Mouse (Mus musculus): ENCODE results near the gene Carnmt1. TPM values are rescaled to one million over a fixed set of nuclear protein-coding genes. Genes with fewer than 3 reads are reported as not detected.

The Carnmt1 gene
- total RNA-seq, 2 experiments from 2014 or later, result 13.8 to 14.5 TPM

DNA sequence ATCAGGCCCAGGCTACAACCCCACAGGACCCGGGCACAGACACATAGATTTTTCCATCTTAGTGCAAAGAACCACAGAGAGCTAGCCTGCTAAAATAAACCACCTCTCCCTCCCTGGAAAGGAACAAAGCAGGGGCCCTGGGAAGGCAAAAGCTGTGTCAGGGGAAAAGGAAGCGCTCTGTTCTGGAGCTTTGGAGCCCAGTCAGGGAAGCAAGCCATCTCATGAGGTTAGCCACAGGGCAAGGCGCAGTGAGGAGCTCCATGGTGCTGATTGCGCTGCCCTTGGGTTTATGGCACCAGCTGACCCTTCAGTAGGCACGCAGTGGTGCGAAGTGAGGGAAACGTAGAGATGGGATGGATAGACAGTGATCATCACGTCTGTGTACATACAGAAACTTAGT lies 16.2 kb upstream of the Carnmt1 start:
- DNase-seq, result no peak

DNA sequence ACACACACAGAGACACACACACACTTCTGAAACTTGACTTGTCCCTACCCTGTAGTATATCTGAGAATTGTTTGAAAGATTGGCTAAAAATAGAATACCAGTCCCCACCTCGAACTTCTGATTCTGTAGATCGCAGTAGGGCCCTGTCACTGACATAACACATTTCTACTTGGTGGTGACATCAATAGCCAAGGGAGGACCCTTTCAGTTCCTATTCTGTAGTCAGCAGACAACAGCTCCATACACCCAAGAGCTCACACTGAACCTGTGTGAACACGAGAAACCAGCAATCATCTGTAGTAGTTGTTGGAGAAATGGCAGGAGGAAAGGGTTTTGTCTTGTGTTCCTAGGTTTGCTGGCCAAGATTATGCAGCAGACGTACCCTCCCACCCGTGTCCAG lies 15.6 kb upstream of the Carnmt1 start:
- no peak for DNase-seq

DNA sequence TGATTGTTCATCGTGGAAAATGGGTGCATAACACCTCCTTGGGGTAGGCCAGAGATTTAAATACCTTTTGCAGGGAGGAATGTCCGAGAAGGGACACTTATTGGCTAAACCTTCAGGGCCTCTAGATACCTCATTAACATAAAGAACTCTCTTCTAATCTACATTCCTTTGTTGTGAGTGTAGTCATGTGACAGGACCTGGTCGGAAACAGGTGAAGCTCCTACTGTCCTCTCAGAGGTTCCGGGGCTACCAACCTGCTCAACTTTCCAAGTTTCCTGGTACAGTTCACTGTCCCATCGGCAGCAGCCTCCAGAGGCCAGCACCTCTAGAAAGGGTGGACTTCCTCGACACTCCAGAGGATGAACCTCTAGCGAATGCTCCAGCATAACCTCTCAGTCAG lies 14.6 kb upstream of the Carnmt1 start:
- DNase-seq, result no peak

DNA sequence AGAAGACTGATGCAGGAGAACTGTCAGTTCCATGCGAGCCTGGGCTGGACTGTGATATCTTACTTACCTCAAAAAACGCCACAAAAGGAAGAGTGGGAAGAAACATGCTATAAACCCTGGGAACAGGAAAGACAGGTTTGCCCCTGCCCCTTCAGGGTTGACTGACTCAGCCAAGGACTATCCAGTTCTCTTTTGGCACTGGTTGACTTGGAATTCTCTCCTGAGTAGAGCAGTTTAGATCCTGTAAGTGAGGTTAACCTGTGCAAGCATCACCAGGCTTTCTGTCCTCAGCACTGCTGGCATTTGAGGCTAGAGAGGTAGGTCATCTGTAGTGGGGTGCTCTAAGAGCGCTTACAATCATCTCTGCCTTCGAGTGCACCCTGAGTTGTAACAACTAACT lies 12.1 kb upstream of the Carnmt1 start:
- DNase-seq, result no peak

DNA sequence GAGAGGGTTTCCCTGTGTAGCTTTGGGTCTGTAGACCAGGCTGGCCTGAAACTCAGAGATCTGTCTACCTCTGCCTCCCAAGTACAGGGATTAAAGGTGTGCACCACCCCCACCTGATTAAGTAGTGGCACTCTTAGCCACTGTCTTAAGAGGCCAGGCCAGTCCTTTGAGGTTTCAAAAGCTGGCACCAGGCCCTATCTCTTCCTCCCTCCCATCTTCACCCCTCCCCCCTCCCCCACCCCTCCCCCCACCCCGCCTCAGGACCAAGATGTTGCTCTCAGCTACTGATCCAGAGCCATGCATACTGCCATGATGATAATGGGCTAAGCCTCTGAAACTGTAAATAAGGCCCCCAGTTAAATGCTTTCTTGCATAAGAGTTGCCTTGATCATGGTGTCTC lies 11.2 kb upstream of the Carnmt1 start:
- DNase-seq, result no peak

DNA sequence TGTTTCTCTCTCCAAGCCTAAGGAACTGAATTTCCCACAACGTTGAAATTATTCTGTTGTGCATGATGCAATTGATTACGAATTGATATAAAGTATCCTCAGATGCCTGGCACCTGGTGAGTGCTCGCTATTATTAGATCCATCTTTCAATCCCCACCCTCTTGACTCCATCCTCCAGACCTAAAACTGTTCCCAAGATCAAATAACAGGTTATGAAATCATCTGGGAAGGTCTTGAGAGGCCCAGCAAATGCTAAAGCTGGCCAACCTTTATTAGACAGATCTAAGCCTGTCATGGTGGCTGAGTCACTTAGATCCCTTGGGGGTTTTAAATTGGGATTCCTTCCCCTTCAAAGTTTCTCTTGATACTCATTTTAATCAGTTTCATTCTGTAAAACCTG lies 10.1 kb upstream of the Carnmt1 start:
- no peak for DNase-seq

DNA sequence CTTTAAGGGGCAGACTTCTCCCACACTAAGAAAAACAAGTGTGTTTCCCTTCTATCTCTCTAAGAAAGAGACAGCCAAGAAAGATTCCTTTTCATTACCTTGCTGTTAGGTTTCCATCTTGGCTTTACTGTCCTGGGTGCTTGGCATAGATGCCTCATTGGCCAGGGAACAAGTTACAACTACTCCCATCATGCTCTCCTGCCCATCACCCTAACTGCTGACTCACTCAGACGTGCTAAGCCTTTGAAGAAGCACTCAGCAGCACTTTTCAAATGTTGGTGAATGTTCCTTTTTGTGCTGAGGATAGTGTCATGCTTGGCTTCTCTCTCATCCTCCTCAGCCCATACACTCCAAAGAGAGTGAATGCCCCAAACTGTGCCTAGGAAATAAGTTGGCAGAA lies 8.9 kb upstream of the Carnmt1 start:
- DNase-seq, result no peak

DNA sequence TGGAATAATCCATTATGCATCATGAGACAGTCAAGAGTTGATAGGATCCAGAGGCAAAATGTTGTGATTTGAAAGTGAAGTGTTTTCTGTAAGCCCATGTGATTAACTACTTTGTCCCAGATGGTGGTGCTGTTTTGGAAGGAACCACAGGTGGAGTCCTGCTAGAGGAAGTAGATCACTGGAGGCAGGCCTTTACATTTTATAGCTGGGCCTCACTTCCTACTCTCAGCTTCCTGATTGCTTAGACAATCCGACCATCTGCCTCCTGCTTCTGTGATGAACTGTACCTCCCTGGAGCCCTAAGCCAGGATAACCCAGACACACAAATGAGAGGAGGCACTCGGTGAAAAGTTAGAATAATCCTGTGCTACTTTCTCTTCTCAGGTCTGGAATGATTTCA lies 6.7 kb upstream of the Carnmt1 start:
- DNase-seq, result no peak

DNA sequence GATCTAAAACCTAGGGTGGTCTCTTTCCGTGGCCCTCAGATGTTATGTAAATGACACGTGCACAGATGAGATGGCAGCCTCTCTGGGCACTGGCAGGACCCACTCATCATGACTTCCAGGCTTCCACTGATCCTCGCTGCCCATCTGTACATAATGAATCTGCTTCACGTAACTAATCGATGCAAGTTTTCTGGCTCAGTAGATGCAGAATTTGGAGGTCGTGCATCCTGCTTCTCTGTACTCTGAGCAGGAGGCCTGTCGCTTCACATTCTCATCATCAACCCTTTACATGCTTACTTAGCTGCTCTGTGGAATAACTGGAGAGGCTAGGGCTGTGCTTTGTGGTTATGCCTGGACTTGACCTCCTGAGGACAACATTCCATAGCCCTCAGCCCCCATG lies 3.6 kb upstream of the Carnmt1 start:
- DNase-seq, result no peak

DNA sequence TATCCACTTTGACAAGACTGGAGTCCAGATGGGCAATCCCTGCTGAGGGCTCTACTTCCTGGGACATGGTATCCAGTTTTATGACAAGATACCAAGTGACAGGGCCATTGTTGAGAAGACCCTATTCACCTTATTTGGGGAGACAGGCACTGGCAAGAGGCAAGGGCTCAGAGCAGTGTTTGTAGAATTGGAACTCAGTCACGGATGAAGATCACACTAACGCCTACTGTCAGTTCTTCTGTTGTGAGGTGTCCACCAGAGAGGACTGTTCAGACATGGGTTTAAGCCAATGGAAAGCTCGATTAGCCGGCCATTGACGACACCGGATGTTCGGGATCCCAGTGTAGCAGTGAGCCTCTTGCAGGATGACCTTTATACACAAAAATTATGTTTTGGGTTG lies 1.0 kb upstream of the Carnmt1 start:
- no peak for DNase-seq

DNA sequence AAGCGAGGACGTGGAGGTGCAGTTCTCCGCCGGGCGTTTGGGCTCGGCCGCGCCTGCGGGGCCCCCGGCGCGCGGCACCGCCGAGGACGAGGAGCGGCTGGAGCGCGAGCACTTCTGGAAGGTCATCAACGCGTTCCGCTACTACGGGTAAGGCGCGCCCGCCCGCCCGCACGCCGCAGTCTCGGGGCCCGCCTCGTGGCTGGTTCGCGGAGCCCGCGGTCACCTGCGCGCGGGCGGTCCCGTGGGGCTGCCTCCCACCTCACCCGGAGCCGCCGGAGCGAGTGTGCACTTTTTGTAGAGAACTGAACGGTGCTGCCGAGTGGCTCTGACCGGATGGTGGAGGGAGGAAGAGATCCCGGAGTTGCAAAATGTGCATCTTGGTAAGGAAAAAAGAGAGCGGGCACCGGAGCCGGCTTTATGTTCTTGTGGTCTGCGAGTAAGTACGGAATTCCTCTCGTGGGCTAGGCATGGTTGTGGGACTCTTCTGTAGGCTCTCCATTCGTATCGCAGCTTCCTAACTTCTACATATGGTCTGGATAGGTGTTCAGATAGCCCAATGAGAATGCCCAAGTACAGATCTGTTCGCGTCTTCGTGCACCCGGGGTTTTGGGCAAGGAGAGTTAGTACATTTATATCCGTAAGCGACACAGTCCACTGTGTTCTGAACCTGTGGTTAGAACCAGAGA lies 635 bp downstream of the Carnmt1 start:
- peak; percentile 42 to 44 for DNase-seq

DNA sequence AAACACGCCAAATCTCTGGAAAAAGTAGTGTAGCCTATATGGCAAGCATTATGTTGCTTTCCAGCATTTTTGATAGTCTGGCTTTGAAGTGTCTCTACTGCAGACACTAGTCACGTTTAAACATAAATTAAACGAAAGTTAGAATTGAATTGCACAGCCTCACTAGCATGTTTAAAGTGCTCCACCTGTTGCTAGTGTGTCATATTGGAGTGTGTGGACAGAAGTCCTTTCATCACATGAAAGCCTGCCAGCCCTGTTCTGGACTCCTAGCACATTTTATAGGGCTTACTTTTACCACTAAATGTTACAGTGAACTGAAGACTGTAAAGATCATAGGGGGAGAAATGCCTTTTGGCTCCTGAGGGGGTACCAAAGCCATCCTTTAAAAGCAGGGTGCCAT lies 1.9 kb downstream of the Carnmt1 start:
- no peak for DNase-seq

DNA sequence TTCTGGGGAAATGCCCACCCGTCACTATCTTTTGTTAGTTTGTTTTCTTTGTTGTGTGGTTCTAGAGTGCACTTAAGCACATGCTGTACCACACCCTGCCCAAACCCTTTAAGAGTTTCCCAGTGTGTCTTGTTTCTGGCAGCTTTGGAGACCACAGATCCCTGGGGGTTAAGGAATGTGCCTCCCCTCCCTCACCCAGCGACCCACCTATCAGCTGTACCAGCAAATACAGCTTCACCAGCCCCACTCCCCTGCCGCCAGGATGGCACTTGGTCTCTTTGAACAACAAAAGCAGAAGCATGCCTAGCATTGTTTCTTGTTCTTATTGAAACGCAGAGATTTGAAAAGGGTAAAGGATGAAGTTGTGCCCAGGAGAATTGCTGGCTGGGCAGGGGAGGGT lies 2.6 kb downstream of the Carnmt1 start:
- DNase-seq, result no peak

DNA sequence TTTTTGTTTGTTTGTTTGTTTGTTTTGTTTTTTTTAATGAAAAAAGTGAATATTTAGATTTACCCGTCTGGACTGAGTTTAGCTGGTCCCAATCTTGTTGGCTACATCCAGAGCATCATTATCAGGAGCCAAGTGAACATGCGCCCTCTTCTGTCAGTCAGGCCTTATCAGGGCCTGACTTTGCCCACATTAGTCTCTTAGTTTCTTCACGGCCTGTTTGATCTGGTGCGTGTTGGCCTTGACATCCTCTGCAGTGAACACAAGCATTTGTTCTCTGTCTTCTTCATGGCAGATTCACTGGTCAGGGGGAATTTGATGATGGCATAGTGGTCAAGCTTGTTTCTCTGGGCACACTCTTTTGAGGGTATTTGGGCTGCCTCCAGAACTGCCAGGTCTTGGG lies 11.6 kb downstream of the Carnmt1 start:
- DNase-seq, result no peak

DNA sequence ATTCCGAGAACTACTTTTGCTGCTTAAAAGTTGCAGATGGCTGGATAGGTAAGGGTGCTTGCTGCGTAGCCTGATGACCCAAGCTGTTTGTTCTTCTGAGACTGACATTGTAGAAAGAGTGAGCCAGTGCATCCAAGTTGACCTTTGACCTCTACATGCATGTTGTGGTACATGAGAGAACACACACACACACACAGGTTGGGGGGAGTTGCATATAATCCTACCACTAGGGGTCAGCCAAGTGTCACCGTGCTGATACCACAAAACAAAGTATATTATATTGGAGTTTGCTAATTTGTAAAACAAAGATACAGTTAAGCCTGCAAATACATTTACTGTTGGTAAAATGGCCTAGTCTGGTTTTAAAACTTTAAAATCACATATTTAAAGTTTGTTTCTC lies 17.0 kb downstream of the Carnmt1 start:
- no peak for DNase-seq

DNA sequence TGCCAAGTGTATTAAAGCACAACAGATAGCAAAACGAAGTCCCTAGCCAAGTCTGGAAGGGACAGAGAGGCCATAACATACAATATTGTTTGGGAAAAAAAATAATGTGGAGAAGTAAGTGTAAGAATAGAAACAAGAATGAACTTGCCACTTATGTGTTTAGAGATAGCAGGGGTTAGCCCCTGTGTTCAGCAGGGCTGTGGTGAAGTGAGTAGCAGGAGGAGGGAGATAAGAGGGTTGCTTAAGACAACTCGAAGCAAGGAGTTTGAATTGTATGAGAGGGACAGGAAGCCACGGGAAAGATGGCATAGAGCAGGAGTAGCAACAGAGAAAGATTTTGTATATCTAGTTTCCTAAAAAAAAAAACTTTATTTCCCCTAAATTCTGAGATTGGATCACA lies 21.6 kb downstream of the Carnmt1 start:
- no peak for DNase-seq

DNA sequence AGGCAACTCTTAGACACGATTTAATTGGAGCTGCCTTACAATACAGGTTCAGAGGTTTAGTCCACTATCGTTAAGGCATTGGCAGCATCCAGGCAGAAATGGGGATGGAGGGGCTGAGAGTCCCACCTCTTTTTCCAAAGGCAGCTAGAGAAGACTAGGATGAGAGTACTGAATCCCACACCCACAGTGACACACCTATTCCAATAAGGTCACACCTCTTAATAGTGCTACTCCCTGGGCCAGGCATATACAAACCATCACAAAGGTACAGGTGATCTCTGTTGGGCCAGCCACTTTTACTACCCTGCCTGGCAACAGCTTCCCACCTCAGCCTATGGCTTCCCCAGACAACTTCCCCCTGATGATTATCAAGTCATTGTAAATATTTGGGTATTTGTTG lies 22.2 kb downstream of the Carnmt1 start:
- DNase-seq, result no peak

DNA sequence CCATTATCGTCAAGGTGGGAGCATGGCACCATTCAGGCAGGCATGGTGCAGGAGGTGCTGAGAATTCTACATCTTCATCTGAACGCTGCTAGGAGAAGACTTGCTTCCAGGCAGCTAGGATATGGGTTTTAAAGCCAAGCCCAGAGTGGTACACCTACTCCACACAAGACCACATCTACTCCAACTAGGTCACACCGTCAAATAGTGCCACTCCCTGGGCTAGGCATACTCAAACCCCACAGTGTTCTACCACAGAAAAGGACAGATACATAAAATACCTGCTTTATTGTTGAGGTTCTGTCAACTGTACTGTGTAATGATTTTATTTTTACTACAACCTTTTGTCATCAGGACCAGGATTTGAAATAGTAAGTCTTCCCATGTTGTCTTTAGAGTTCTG lies 24.6 kb downstream of the Carnmt1 start:
- no peak for DNase-seq

DNA sequence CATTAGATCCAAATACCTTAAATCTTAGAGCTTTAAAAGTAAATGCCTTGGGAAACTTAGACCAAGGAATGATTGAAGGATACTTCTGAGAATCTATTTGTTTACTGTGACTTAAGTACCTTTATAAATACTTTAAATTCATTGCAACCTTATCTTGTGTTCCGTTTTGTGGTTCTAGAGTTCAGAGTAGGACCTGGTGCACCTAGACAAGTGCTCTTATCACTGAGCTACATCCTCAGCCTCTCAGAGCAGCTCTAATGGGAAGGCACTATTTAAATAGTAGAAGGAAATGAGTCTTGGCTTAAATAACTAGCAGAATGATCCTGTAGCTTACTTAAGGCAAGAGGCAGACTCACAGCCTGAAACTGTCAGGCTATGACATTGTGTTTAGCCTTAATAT lies 25.0 kb downstream of the Carnmt1 start:
- no peak for DNase-seq

DNA sequence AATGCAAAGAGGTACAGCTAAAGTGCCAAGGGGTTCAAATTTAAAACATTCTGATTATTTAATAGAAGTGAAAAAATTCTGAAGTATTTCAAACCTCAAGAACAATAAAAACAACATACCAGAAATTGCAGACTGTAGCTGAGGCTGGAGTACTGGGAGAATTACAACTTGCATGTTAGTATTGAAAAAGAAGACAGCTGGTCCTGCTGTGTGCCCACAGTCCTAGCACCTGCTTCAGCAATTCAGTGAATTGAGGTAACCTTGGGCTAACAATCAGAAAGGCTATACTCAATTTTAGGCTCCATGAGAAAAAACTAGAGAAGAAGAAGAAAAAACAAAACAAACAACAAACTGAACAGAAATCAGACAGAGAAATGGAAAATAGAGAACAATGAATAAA lies 37.5 kb downstream of the Carnmt1 start:
- DNase-seq, result no peak

DNA sequence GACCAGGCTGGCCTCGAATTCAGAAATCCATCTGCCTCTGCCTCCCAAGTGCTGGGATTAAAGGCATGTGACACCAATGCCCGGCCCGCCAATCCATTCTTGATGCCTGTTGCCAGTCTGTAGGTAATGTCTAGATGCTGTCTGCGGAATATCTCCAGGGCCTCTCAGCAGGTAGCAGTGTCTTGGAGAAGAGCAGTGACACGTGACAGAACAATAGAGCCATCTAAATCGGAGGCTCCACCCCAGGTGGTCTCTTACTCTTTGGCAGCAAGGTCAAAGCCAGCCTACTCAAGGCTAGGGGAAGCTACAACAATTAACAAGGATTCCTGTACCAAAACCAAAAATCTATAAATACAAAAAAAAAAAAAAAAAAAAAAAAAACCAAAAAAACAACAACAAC lies 40.3 kb downstream of the Carnmt1 start:
- no peak for DNase-seq

DNA sequence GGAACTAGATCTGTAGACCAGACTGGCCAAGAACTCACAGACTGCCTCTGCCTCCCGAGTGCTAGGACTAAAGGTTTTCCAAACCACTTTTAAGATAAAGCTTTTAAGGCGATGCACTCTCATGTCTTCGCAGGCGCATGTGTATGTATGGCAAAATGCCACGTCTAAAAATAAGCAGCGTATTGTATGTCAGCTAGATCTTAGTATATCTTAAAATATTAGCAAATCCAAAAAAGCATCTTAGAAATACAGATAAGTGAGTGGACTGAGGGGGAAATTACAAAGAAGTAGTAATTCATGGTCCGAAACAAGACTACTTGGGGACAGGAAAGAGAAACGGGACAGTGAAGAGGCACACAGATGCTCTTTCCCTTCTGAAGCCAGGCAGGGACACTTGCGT lies 41.0 kb downstream of the Carnmt1 start:
- no peak for DNase-seq

DNA sequence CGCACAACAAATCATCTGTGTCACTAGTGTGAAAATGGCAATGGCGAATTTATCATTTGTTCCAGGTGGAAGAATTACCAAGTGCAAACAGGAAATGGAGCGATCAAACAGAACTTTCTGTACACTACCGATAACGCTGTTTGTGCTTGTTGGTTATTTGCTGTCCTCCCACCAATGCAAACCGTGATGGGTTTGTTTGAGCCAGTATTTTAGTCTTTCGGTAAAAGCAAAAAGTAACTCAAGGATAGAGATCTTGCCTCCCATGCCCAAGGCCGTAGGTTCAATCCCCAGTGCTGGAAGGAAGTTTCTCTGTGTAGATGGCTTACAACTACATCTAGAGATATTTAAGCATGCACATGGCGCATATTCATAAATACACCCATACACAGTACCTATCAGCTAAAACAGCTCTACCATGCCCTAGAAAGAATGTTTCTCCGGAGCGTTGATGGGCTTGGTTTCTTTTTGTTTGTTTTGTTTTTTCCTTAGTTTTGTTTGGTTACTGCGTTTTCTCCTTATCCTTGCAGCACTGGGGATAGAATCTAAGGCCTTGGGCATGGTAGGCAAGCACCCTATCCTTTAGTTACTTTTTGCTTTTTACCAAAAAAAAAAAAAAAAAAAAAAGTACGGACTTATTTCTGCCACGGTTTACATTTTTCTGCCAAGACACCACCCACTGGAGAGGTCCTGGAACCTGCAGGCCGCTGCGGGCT lies 41.7 kb downstream of the Carnmt1 start:
- DNase-seq, result no peak

DNA sequence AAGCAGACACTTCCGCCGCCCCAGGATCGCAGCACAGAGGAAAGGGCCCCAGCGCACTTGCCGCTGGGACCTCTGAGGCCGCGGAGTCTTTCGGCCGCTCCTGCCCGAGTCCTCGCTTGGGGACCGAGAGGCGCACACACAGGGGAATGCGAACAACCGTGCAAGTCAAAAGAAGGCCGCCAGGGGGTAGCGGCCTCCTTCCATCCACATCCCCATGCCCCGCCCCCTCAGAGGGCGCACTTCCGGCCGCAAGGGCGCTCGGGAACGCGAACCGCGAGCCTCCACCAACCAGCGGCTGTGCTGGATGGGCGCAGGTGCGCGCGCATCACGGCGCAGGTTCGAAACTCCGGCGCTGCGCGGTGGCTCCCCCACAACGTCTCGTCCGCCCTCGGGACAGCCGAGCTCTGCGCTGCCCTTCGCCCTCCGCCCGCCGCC lies 42.3 kb downstream of the Carnmt1 start, which contains the start of gene D030056L22Rik:
Gene D030056L22Rik, plus strand, starts transcription at position 328 of the 435 bp plus-strand sequence.
- peak; percentile 98 for DNase-seq

Data from layer of hippocampus, postnatal 36 days (tissue).